Mouse (Mus musculus): ENCODE data around the gene Brd2. TPM values are rescaled to one million over a fixed set of nuclear protein-coding genes. Genes with fewer than 3 reads are reported as not detected.

Gene Brd2
- total and polyA plus RNA-seq, 2 experiments from 2014 or later: 124 to 233 TPM

DNA sequence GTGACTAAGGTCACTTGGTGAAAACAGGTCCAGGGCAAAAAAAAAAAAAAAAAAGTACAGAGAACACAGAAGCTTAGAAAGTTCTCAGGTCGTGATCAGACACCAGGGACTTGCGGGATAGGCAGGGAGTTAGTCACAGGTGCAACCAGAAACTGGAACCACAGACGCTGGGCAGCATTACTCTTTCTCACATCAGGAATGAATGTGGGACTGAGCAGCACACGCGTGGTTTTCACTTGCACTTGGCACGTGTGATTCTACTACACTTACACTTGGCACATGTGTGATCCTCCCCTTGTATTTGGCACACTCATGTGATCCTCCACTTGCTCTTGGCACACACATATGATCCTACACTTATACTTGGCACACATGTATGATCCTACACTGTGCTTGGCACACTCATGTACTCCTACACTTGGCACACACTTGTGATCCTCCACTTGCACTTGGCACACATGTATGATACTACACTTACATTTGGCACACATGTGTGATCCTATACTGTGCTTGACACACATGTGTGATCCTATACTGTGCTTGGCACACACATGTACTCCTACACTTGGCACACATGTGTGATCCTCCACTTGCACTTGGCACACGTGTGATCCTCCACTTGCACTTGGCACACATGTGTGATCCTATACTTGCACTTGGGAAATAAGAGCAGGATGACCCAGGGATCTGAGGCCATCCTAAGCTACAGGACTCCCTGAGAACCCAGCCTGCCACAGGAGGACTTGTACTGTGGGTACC is 15.1 kb downstream of the Brd2 start:
- DNase-seq (ENCODE audit: low spot score) (no peak), ATAC-seq (ENCODE audit: low FRiP score) (no peak)
- no peaks in the 10 kb centered on the region for H3K4me1 ChIP-seq (ENCODE audit: insufficient read depth, low read length)
- H3K4me3 ChIP-seq (ENCODE audit: low read depth, low read length): no peak overlapping the region
- no peak overlapping the region for H3K27ac ChIP-seq (ENCODE audit: low read depth, low read length)
- 86% methylated on average over 7 of the region's 7 CpGs for WGBS
- H3K9me3 ChIP-seq (ENCODE audit: low read length): no peaks in the 10 kb centered on the region; the same call in 1 of the 2 replicates
- H3K36me3 ChIP-seq (ENCODE audit: insufficient read depth, low read length): peaks cover 18% of the 10 kb centered on the region
- H3K27me3 ChIP-seq (ENCODE audit: insufficient read depth, low read length): no peaks in the 10 kb centered on the region
- TF ChIP-seq CTCF (IDR thresholded peaks at IDR 0.05): no peak
- no peak overlapping the region for H3K9ac ChIP-seq (replicated peaks; ENCODE audit: low read length, poor library complexity, severe bottlenecking)
- no peak overlapping the region for H3K4me2 ChIP-seq (ENCODE audit: low read depth, low read length, poor library complexity, severe bottlenecking)

DNA sequence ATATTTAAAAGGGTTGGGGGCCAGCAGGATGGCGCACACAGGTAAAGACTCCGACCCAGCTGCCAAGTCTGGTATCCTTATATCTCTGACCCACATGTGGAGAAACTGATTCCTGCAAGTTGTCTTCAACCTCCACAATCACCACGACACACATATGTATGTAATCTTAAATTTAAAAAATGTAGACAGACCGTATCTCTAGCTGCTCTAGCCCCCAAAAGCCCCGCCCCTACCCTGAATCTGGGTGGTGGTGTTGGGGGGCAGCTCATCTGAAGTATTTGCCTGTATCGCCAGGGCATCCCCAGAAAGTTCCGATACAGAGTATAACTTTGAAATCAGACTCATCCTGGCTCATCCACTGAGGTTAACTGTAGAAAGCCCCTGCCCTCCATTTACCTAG is 15.9 kb downstream of the Brd2 start:
- H3K9ac ChIP-seq (replicated peaks; ENCODE audit: low read length, poor library complexity, severe bottlenecking): no peak overlapping the region
- H3K27me3 ChIP-seq (ENCODE audit: insufficient read depth, low read length): no peaks in the 10 kb centered on the region
- ATAC-seq (ENCODE audit: low FRiP score): no peak
- DNase-seq (ENCODE audit: low spot score): no peak
- no peaks in the 10 kb centered on the region; the same call in 1 of the 2 replicates for H3K9me3 ChIP-seq (ENCODE audit: low read length)
- peaks cover 12% of the 10 kb centered on the region for H3K36me3 ChIP-seq (ENCODE audit: insufficient read depth, low read length)
- no peak overlapping the region for H3K4me2 ChIP-seq (ENCODE audit: low read depth, low read length, poor library complexity, severe bottlenecking)
- no peaks in the 10 kb centered on the region for H3K4me1 ChIP-seq (ENCODE audit: insufficient read depth, low read length)
- no peak overlapping the region for H3K27ac ChIP-seq (ENCODE audit: low read depth, low read length)
- 92% methylated on average over 7 of the region's 7 CpGs for WGBS
- TF ChIP-seq CTCF (IDR thresholded peaks at IDR 0.05): no peak
- no peak overlapping the region for H3K4me3 ChIP-seq (ENCODE audit: low read depth, low read length)

DNA sequence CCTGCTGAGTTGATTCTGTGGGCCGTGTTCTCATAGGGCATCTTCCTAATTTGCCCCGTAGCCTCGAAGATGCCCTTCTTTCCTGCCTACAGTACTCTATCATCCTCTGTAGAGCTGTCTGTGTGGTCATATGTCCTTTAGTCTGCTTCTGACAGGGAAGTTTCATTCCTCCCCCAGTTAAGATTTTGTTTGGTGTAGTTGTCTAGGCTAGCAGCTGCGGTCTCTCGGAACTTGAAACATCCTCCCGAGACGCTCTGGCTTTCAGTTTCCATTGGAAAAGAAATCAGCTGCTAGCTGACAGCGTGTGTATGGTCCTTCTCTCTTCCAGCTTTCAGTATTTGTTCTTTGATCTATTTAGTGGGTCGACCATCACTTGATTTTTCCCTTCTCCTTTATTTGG is 17.6 kb downstream of the Brd2 start:
- no peak for TF ChIP-seq CTCF (IDR thresholded peaks at IDR 0.05)
- Histone ChIP-seq H3K4me1 (ENCODE audit: insufficient read depth, low read length) (no peaks in the 10 kb centered on the region), H3K9ac (replicated peaks; ENCODE audit: low read length, poor library complexity, severe bottlenecking) (no peak overlapping the region), H3K9me3 (ENCODE audit: low read length) (no peaks in the 10 kb centered on the region; the same call in 1 of the 2 replicates), H3K36me3 (ENCODE audit: insufficient read depth, low read length) (0 out of 2 replicates have a peak, but pooled peaks cover 3% of the 10 kb centered on the region), H3K4me2 (ENCODE audit: low read depth, low read length, poor library complexity, severe bottlenecking) (no peak overlapping the region), H3K27ac (ENCODE audit: low read depth, low read length) (no peak overlapping the region), H3K27me3 (ENCODE audit: insufficient read depth, low read length) (no peaks in the 10 kb centered on the region), H3K4me3 (ENCODE audit: low read depth, low read length) (no peak overlapping the region)
- 84% methylated on average over 9 of the region's 9 CpGs for WGBS
- ATAC-seq (ENCODE audit: low FRiP score) (no peak), DNase-seq (ENCODE audit: low spot score) (no peak)

DNA sequence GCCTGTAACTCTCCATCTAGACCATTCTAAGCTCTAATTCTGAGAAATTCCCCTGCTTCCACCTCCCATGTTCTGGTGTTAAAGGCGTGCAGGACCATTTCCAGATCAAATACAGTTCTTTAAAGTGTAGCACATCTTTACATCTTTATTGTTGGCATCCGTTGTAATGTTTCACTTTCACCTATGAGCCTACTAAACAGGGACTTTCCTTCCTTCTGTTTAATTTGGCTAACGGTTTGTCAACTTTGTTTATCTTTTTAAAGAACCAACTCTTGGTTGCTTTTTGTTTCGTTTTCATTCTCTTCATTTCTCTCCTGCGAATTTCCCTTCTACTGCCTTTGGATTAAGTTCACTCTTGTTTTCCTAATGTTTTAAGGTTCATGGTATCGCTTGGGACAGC is 19.6 kb downstream of the Brd2 start:
- 81% methylated on average over 6 of the region's 6 CpGs for WGBS

DNA sequence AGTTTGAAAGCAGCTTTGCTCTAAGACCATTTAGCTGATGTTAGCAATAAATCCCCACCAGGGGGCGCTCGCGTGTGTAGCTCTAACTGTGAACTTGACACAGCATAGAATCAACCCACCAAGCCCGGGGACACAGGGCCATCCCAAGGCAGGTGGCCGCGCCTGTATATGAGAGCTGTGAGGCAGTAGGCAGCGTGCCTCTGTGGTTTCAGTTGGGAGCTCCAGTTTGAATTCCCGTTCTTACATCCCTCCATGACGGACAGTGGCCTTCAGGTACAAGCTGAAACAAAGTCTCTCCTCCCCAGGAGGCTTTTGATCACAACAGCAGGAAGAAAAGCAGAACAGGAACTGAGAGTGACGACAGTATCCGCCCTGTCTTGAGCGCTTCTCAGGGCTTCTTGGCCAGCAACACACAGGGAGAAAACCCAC is 20.8 kb downstream of the Brd2 start:
- H3K4me2 ChIP-seq (ENCODE audit: low read depth, low read length, poor library complexity, severe bottlenecking): peak overlapping the region; percentile 36
- no peaks in the 10 kb centered on the region; the same call in 1 of the 2 replicates for H3K9me3 ChIP-seq (ENCODE audit: low read length)
- peak; percentile 94 for DNase-seq (ENCODE audit: low spot score)
- H3K4me3 ChIP-seq (ENCODE audit: low read depth, low read length): 0 out of 2 replicates have a peak overlapping the region, but pooled peaks have one; percentile 10
- WGBS: 4% methylated on average over 12 of the region's 12 CpGs
- no peak overlapping the region for H3K27ac ChIP-seq (ENCODE audit: low read depth, low read length)
- no peaks in the 10 kb centered on the region for H3K36me3 ChIP-seq (ENCODE audit: insufficient read depth, low read length)
- H3K9ac ChIP-seq (replicated peaks; ENCODE audit: low read length, poor library complexity, severe bottlenecking): no peak overlapping the region
- ATAC-seq (ENCODE audit: low FRiP score): peak; percentile 78
- H3K27me3 ChIP-seq (ENCODE audit: insufficient read depth, low read length): no peaks in the 10 kb centered on the region
- no peaks in the 10 kb centered on the region for H3K4me1 ChIP-seq (ENCODE audit: insufficient read depth, low read length)
- TF ChIP-seq CTCF (IDR thresholded peaks at IDR 0.05): peak; percentile 90

More for the DNA sequence above, 19.6 kb downstream of the Brd2 start:
- Histone ChIP-seq H3K9ac (replicated peaks; ENCODE audit: low read length, poor library complexity, severe bottlenecking) (no peak overlapping the region), H3K27me3 (ENCODE audit: insufficient read depth, low read length) (no peaks in the 10 kb centered on the region), H3K4me2 (ENCODE audit: low read depth, low read length, poor library complexity, severe bottlenecking) (no peak overlapping the region), H3K27ac (ENCODE audit: low read depth, low read length) (no peak overlapping the region), H3K36me3 (ENCODE audit: insufficient read depth, low read length) (0 out of 2 replicates have a peak, but pooled peaks cover 3% of the 10 kb centered on the region), H3K4me3 (ENCODE audit: low read depth, low read length) (no peak overlapping the region), H3K9me3 (ENCODE audit: low read length) (no peaks in the 10 kb centered on the region; the same call in 1 of the 2 replicates), H3K4me1 (ENCODE audit: insufficient read depth, low read length) (no peaks in the 10 kb centered on the region)
- no peak for DNase-seq (ENCODE audit: low spot score)
- TF ChIP-seq CTCF (IDR thresholded peaks at IDR 0.05): no peak
- no peak for ATAC-seq (ENCODE audit: low FRiP score)

DNA sequence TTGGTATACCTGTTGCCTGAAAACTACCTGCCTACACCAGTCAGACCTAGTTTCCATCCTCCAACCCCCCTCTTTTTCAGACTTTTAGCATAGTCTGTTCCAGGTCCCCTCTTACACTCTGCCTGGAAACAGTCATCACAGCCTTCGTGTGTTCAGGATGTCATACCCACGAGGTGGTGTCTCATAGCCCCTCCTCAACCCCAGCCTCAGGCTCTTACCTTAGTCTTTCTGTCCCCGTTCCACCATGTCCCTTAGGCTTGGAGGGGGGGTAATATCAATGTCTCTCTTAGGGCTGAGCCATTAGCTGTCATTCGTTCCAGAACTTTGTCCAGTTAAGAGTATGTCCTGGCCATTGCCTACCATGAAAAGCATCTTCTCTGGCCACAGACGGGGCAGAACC is 21.2 kb downstream of the Brd2 start:
- Histone ChIP-seq H3K9me3 (ENCODE audit: low read length) (no peaks in the 10 kb centered on the region; the same call in 1 of the 2 replicates), H3K27me3 (ENCODE audit: insufficient read depth, low read length) (no peaks in the 10 kb centered on the region), H3K4me2 (ENCODE audit: low read depth, low read length, poor library complexity, severe bottlenecking) (no peak overlapping the region), H3K36me3 (ENCODE audit: insufficient read depth, low read length) (no peaks in the 10 kb centered on the region), H3K27ac (ENCODE audit: low read depth, low read length) (no peak overlapping the region), H3K4me3 (ENCODE audit: low read depth, low read length) (no peak overlapping the region), H3K9ac (replicated peaks; ENCODE audit: low read length, poor library complexity, severe bottlenecking) (no peak overlapping the region), H3K4me1 (ENCODE audit: insufficient read depth, low read length) (no peaks in the 10 kb centered on the region)
- DNase-seq (ENCODE audit: low spot score) (no peak), ATAC-seq (ENCODE audit: low FRiP score) (0 out of 2 replicates have a peak, but pooled peaks have one; percentile 23)
- TF ChIP-seq CTCF (IDR thresholded peaks at IDR 0.05): no peak
- 33% methylated on average over 5 of the region's 5 CpGs for WGBS

All from midbrain, postnatal 0 days (tissue).